Mouse (Mus musculus): ENCODE data around the gene Creld1. TPM values are rescaled to one million over a fixed set of nuclear protein-coding genes. Genes with fewer than 3 reads are reported as not detected.

The Creld1 gene
- polyA plus RNA-seq, 1 experiment from 2014 or later, result 14.0 TPM

GRCm38 (mm10) chr6:113501388-113502084 is 18.4 kb downstream of the Creld1 start, which contains the start of gene Prrt3:
TSS of gene Prrt3 (minus strand) at chr6:113501931.
- Histone ChIP-seq H3K4me3 (ENCODE audit: low read depth, low read length) (no peak within 1 kb of the TSS), H3K27me3 (ENCODE audit: insufficient read depth, low read length) (peaks cover 18% of the 10 kb centered on the region; the same call in 1 of the 2 replicates), H3K9ac (replicated peaks) (no peak within 1 kb of the TSS), H3K4me1 (ENCODE audit: insufficient read depth) (no peaks in the 10 kb centered on the region), H3K27ac (ENCODE audit: low read depth) (no peak within 1 kb of the TSS), H3K36me3 (replicated peaks; ENCODE audit: insufficient read depth, low read length) (no peaks in the 10 kb centered on the region), H3K4me2 (ENCODE audit: low read depth, low read length) (no peak within 1 kb of the TSS), H3K9me3 (ENCODE audit: low read length) (no peaks in the 10 kb centered on the region)
- WGBS (ENCODE audit: insufficient replicate concordance), result 8% methylated on average over 32 of the region's 32 CpGs
- TF ChIP-seq CTCF (IDR thresholded peaks at IDR 0.05; ENCODE audit: low read depth) (no peak), EP300 (IDR thresholded peaks at IDR 0.05; ENCODE audit: low read depth) (no peak)
- ATAC-seq (no peak), DNase-seq (no peak)

GRCm38 (mm10) chr6:113502801-113503200 is 19.7 kb downstream of the Creld1 start:
- DNase-seq (no peak), ATAC-seq (no peak)
- 66% methylated on average over 2 of the region's 2 CpGs for WGBS (ENCODE audit: insufficient replicate concordance)
- peaks cover 18% of the 10 kb centered on the region; the same call in 1 of the 2 replicates for H3K27me3 ChIP-seq (ENCODE audit: insufficient read depth, low read length)
- H3K36me3 ChIP-seq (replicated peaks; ENCODE audit: insufficient read depth, low read length), result no peaks in the 10 kb centered on the region
- no peak for TF ChIP-seq EP300 (IDR thresholded peaks at IDR 0.05; ENCODE audit: low read depth)
- TF ChIP-seq CTCF (IDR thresholded peaks at IDR 0.05; ENCODE audit: low read depth), result no peak
- H3K4me2 ChIP-seq (ENCODE audit: low read depth, low read length), result no peak overlapping the region
- no peaks in the 10 kb centered on the region for H3K9me3 ChIP-seq (ENCODE audit: low read length)
- no peak overlapping the region for H3K27ac ChIP-seq (ENCODE audit: low read depth)
- H3K4me3 ChIP-seq (ENCODE audit: low read depth, low read length), result no peak overlapping the region
- H3K4me1 ChIP-seq (ENCODE audit: insufficient read depth), result no peaks in the 10 kb centered on the region
- H3K9ac ChIP-seq (replicated peaks), result no peak overlapping the region

GRCm38 (mm10) chr6:113505689-113506088 is 22.6 kb downstream of the Creld1 start:
- WGBS (ENCODE audit: insufficient replicate concordance), result 88% methylated on average over 1 of the region's 1 CpGs
- DNase-seq (no peak), ATAC-seq (no peak)
- H3K27ac ChIP-seq (ENCODE audit: low read depth), result no peak overlapping the region
- no peaks in the 10 kb centered on the region for H3K36me3 ChIP-seq (replicated peaks; ENCODE audit: insufficient read depth, low read length)
- H3K9me3 ChIP-seq (ENCODE audit: low read length), result no peaks in the 10 kb centered on the region
- peaks cover 11% of the 10 kb centered on the region; the same call in 1 of the 2 replicates for H3K27me3 ChIP-seq (ENCODE audit: insufficient read depth, low read length)
- no peaks in the 10 kb centered on the region for H3K4me1 ChIP-seq (ENCODE audit: insufficient read depth)
- H3K9ac ChIP-seq (replicated peaks), result no peak overlapping the region
- TF ChIP-seq CTCF (IDR thresholded peaks at IDR 0.05; ENCODE audit: low read depth), result no peak
- no peak for TF ChIP-seq EP300 (IDR thresholded peaks at IDR 0.05; ENCODE audit: low read depth)
- H3K4me3 ChIP-seq (ENCODE audit: low read depth, low read length), result no peak overlapping the region
- H3K4me2 ChIP-seq (ENCODE audit: low read depth, low read length), result no peak overlapping the region

- Histone ChIP-seq H3K36me3 (replicated peaks; ENCODE audit: insufficient read depth, low read length) (no peaks in the 10 kb centered on the region), H3K4me2 (ENCODE audit: low read depth, low read length) (no peak overlapping the region), H3K4me3 (ENCODE audit: low read depth, low read length) (no peak overlapping the region), H3K4me1 (ENCODE audit: insufficient read depth) (no peaks in the 10 kb centered on the region), H3K9me3 (ENCODE audit: low read length) (no peaks in the 10 kb centered on the region), H3K27ac (ENCODE audit: low read depth) (no peak overlapping the region), H3K27me3 (ENCODE audit: insufficient read depth, low read length) (no peaks in the 10 kb centered on the region), H3K9ac (replicated peaks) (no peak overlapping the region)
- DNase-seq, result no peak
- no peak for TF ChIP-seq CTCF (IDR thresholded peaks at IDR 0.05; ENCODE audit: low read depth)
- no peak for TF ChIP-seq EP300 (IDR thresholded peaks at IDR 0.05; ENCODE audit: low read depth)
- ATAC-seq, result no peak
These were observed 24.0 kb downstream of the Creld1 start for GRCm38 (mm10) chr6:113507130-113507529.

GRCm38 (mm10) chr6:113508272-113508946 is 25.3 kb downstream of the Creld1 start:
- Histone ChIP-seq H3K27ac (ENCODE audit: low read depth) (no peak overlapping the region), H3K9ac (replicated peaks) (no peak overlapping the region), H3K27me3 (ENCODE audit: insufficient read depth, low read length) (no peaks in the 10 kb centered on the region), H3K36me3 (replicated peaks; ENCODE audit: insufficient read depth, low read length) (no peaks in the 10 kb centered on the region), H3K4me2 (ENCODE audit: low read depth, low read length) (no peak overlapping the region), H3K4me1 (ENCODE audit: insufficient read depth) (no peaks in the 10 kb centered on the region), H3K4me3 (ENCODE audit: low read depth, low read length) (no peak overlapping the region), H3K9me3 (ENCODE audit: low read length) (no peaks in the 10 kb centered on the region)
- DNase-seq (no peak), ATAC-seq (no peak)
- TF ChIP-seq CTCF (IDR thresholded peaks at IDR 0.05; ENCODE audit: low read depth) (no peak), EP300 (IDR thresholded peaks at IDR 0.05; ENCODE audit: low read depth) (no peak)
- 66% methylated on average over 7 of the region's 7 CpGs for WGBS (ENCODE audit: insufficient replicate concordance)

- H3K4me3 ChIP-seq (ENCODE audit: low read depth, low read length), result no peak overlapping the region
- H3K27ac ChIP-seq (ENCODE audit: low read depth), result no peak overlapping the region
- no peak overlapping the region for H3K4me2 ChIP-seq (ENCODE audit: low read depth, low read length)
- TF ChIP-seq EP300 (IDR thresholded peaks at IDR 0.05; ENCODE audit: low read depth), result no peak
- TF ChIP-seq CTCF (IDR thresholded peaks at IDR 0.05; ENCODE audit: low read depth), result no peak
- no peak for ATAC-seq
- H3K9me3 ChIP-seq (ENCODE audit: low read length), result no peaks in the 10 kb centered on the region
- WGBS (ENCODE audit: insufficient replicate concordance), result 65% methylated on average over 5 of the region's 5 CpGs
- H3K36me3 ChIP-seq (replicated peaks; ENCODE audit: insufficient read depth, low read length), result 0 out of 2 replicates have a peak, but pooled peaks cover 3% of the 10 kb centered on the region
- no peak overlapping the region for H3K9ac ChIP-seq (replicated peaks)
- DNase-seq, result no peak
- no peaks in the 10 kb centered on the region for H3K4me1 ChIP-seq (ENCODE audit: insufficient read depth)
- no peaks in the 10 kb centered on the region for H3K27me3 ChIP-seq (ENCODE audit: insufficient read depth, low read length)
These were observed 25.8 kb downstream of the Creld1 start for GRCm38 (mm10) chr6:113508947-113509280.

Data from liver, postnatal 0 days (tissue).